Mouse (Mus musculus) urinary bladder, postnatal 36 days (tissue): ENCODE measurements around the gene Dclk1.

Source experiments
- DNase-seq, 2 experiments: peaks; one replicate each; pipeline ENCODE4 v3.0.0; 2022; ENCODE audit warnings: low spot score in 2 of 2, mixed read lengths in 1 of 2

Dclk1 gene

GRCm38 (mm10) chr3:55587972-55588946 is 346.1 kb downstream of the Dclk1 start:
- no peak for DNase-seq
